Mouse (Mus musculus): Measurements from ENCODE around the gene Pkd2l1.

GRCm38 (mm10) chr19:44106831-44107660 lies 85.2 kb downstream of the Pkd2l1 start, which contains the start of gene Chuk:
- no peak for TF ChIP-seq CTCF (IDR thresholded peaks at IDR 0.05; ENCODE audit: control insufficient read depth, insufficient read depth, insufficient read length)
- no peak for TF ChIP-seq USF1 (IDR thresholded peaks at IDR 0.05; ENCODE audit: low read depth)
- TF ChIP-seq CEBPB (IDR thresholded peaks at IDR 0.05; ENCODE audit: low read depth), result no peak
- no peak for TF ChIP-seq MYOG (IDR thresholded peaks at IDR 0.05; ENCODE audit: control insufficient read depth, extremely low read depth, insufficient read length)
- peak; percentile 27 for TF ChIP-seq MAX (IDR thresholded peaks at IDR 0.05)
- TF ChIP-seq MYOD1 (IDR thresholded peaks at IDR 0.05; ENCODE audit: control insufficient read depth, insufficient read length, low read depth), result peak; percentile 35
